Mouse (Mus musculus): ENCODE results near the gene Ugt1a1.

DNA sequence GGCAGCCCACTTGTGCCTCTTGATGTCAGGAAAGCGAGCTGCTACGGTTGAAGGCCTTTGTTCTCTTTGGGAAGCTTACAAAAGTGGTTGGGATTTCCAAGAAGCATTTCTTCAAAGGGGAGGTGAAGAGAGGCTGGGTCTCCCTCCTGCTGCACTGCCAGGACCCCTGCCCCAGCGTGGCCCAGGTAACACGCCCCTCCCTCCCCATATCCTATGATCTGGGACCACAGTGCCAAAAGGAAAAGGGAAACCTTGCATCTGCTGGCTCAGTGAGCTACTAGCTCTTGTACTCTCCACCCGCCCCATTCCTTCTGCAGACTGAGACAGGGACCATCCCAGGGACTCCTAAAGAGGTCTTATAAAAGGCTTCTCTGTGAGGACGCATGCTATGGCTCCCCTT lies 45.9 kb downstream of the Ugt1a1 start:
- no peak for TF ChIP-seq CTCF (IDR thresholded peaks at IDR 0.05; ENCODE audit: low read depth, low read length)
- TF ChIP-seq POLR2A (IDR thresholded peaks at IDR 0.05; ENCODE audit: insufficient read depth, low read length), result no peak

Data from ES-Bruce4 (cell line).